Mouse (Mus musculus): ENCODE results near the gene Foxd1. TPM values are rescaled to one million over a fixed set of nuclear protein-coding genes. Genes with fewer than 3 reads are reported as not detected.

Foxd1 gene
- polyA plus RNA-seq, 1 experiment from 2014 or later, result not detected

DNA sequence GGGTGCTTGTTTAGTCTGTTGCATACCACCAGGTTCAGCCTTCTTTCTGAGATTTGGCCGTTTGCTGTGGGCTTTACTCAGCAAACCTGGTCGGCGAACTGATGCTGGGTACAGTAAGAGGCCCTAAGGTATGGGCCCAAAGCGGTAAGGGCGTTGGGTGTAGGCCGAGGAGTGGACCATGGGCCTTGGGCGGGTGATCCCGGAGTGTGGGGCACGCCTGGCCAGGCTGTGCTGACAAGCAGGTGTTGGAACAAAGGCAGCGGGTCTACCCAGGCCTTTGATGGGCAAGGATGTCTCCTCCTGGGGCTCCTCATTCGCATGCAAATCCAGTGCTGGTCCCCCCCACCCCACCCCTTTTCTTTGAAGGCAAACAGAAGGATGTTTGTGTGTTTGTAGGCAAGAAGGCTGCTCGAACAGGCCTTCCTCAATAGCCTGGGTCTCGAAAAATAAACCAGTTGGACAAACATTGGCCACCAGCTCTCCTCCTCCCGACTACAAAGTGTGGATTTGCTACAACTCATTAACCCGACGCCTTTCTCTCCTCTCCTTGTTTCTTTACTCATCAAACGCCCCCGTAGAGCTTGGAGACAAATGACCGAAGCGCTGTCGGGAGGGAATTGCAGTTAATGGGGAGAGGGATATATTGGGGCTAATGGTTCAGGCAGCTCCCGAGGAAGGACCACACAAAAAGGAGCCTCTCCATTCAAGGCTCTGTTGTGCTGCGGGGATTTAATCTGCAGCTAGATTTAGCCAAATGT is 4.6 kb downstream of the Foxd1 start:
- H3K4me1 ChIP-seq (ENCODE audit: control insufficient read depth, insufficient read depth, low read length), result peaks cover 16% of the 10 kb centered on the region
- no peak overlapping the region for H3K4me2 ChIP-seq (ENCODE audit: low read depth, low read length)
- no peak overlapping the region for H3K9ac ChIP-seq (ENCODE audit: low read length)
- no peak overlapping the region for H3K27ac ChIP-seq (ENCODE audit: low read length)
- no peak overlapping the region for H3K4me3 ChIP-seq (ENCODE audit: low read length)
- no peak for ATAC-seq (replicated peaks; ENCODE audit: extremely low read depth, insufficient read depth, low FRiP score)
- H3K9me3 ChIP-seq (replicated peaks; ENCODE audit: control insufficient read depth, low read length), result no peaks in the 10 kb centered on the region
- no peaks in the 10 kb centered on the region for H3K36me3 ChIP-seq (ENCODE audit: control insufficient read depth, insufficient read depth)
- H3K27me3 ChIP-seq (ENCODE audit: control insufficient read depth, insufficient read depth, low read length), result peaks cover 77% of the 10 kb centered on the region
- WGBS, result 6% methylated on average over 23 of the region's 23 CpGs

DNA sequence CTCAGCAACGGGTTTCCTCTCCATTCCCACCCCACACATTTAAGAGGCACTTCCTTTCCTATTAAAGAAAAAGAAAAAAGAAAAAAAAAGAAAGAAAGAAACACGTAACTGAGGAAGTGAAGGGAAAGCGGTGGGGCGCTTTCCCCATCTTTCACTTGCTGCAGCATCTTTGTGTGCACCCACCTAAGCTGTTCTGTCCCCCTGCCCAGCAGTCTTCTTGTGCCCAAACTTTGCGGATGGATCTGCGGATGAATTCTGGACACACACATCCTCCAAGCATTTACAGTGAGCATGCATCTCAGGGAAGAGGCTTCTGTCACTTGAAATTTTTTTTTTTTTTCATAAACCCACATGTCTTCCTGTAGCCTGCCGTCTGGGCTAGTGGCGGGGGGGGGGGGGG is 5.3 kb downstream of the Foxd1 start:
- Histone ChIP-seq H3K9ac (ENCODE audit: low read length) (no peak overlapping the region), H3K4me2 (ENCODE audit: low read depth, low read length) (no peak overlapping the region), H3K9me3 (replicated peaks; ENCODE audit: control insufficient read depth, low read length) (no peaks in the 10 kb centered on the region), H3K27me3 (ENCODE audit: control insufficient read depth, insufficient read depth, low read length) (peaks cover 74% of the 10 kb centered on the region), H3K4me3 (ENCODE audit: low read length) (no peak overlapping the region), H3K27ac (ENCODE audit: low read length) (no peak overlapping the region), H3K4me1 (ENCODE audit: control insufficient read depth, insufficient read depth, low read length) (peaks cover 9% of the 10 kb centered on the region), H3K36me3 (ENCODE audit: control insufficient read depth, insufficient read depth) (no peaks in the 10 kb centered on the region)
- WGBS, result 5% methylated on average over 7 of the region's 8 CpGs
- ATAC-seq (replicated peaks; ENCODE audit: extremely low read depth, insufficient read depth, low FRiP score), result no peak

DNA sequence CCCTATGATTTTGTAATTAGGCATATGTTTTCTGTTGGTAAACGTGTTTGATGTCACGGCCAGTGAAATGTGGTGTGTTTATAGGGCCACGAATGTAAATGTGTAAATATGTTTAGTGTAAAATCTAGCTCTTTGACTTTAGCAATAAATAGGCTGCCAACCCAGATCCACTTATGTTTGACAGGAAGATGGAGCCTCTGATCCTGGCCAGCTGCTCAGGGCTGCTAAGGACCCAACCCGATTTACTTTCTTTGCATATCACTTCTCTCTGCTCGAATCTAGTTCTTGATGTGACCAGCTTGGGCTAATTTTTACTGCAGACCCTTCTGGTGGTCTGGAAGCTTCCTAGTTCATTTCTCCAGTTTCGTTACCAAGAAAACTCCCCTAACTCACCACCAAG is 6.3 kb downstream of the Foxd1 start:
- Histone ChIP-seq H3K27me3 (ENCODE audit: control insufficient read depth, insufficient read depth, low read length) (peaks cover 73% of the 10 kb centered on the region), H3K4me1 (ENCODE audit: control insufficient read depth, insufficient read depth, low read length) (peaks cover 1% of the 10 kb centered on the region; the same call in 1 of the 2 replicates), H3K27ac (ENCODE audit: low read length) (no peak overlapping the region), H3K9ac (ENCODE audit: low read length) (no peak overlapping the region), H3K4me2 (ENCODE audit: low read depth, low read length) (no peak overlapping the region), H3K36me3 (ENCODE audit: control insufficient read depth, insufficient read depth) (no peaks in the 10 kb centered on the region), H3K9me3 (replicated peaks; ENCODE audit: control insufficient read depth, low read length) (no peaks in the 10 kb centered on the region), H3K4me3 (ENCODE audit: low read length) (no peak overlapping the region)
- no peak for ATAC-seq (replicated peaks; ENCODE audit: extremely low read depth, insufficient read depth, low FRiP score)
- WGBS, result 5% methylated on average over 6 of the region's 6 CpGs

DNA sequence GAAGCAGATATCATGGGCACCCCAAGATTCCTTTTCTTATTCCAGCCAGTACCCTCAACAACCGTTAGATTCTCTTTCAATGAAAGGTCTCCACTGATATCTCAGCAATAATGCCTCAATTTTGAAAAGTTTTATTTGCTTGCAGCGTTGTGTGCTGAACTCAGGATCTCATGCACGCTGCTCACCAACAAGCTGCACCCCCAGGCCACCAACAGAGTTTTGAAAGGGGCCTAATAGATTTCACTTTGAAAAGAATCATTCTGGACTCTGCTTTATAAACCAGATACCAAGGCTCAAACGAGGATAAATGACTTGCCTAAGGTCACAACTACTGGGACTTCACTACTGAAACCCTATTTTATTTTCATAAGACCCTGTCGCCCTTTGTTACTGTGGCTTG is 7.1 kb downstream of the Foxd1 start:
- H3K9ac ChIP-seq (ENCODE audit: low read length), result no peak overlapping the region
- 10% methylated on average over 5 of the region's 5 CpGs for WGBS
- H3K4me3 ChIP-seq (ENCODE audit: low read length), result no peak overlapping the region
- H3K4me1 ChIP-seq (ENCODE audit: control insufficient read depth, insufficient read depth, low read length), result peaks cover 5% of the 10 kb centered on the region; the same call in 1 of the 2 replicates
- ATAC-seq (replicated peaks; ENCODE audit: extremely low read depth, insufficient read depth, low FRiP score), result no peak
- peaks cover 76% of the 10 kb centered on the region for H3K27me3 ChIP-seq (ENCODE audit: control insufficient read depth, insufficient read depth, low read length)
- no peak overlapping the region for H3K4me2 ChIP-seq (ENCODE audit: low read depth, low read length)
- H3K9me3 ChIP-seq (replicated peaks; ENCODE audit: control insufficient read depth, low read length), result no peaks in the 10 kb centered on the region
- no peak overlapping the region for H3K27ac ChIP-seq (ENCODE audit: low read length)
- H3K36me3 ChIP-seq (ENCODE audit: control insufficient read depth, insufficient read depth), result no peaks in the 10 kb centered on the region

DNA sequence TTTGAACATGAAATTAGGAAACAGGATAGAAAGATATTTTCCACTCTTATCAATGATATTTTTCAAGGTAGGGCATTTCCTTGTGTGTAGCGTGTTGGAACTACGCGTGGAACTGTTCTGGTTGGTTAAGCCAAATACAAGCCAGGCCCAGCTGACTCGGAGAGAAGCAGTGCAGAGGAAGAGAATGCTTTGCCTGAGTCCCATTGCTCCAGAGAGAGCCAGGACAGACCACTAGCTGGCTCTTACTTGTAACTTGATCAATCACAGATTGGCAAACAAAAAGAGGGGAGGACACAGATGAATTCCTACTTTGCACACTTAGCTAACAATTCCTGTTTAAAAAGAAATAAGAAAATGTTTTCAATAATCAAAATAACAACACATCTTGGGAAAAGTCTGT is 9.0 kb downstream of the Foxd1 start:
- peaks cover 82% of the 10 kb centered on the region for H3K27me3 ChIP-seq (ENCODE audit: control insufficient read depth, insufficient read depth, low read length)
- H3K4me3 ChIP-seq (ENCODE audit: low read length), result no peak overlapping the region
- H3K9ac ChIP-seq (ENCODE audit: low read length), result no peak overlapping the region
- H3K36me3 ChIP-seq (ENCODE audit: control insufficient read depth, insufficient read depth), result no peaks in the 10 kb centered on the region
- H3K4me2 ChIP-seq (ENCODE audit: low read depth, low read length), result no peak overlapping the region
- H3K9me3 ChIP-seq (replicated peaks; ENCODE audit: control insufficient read depth, low read length), result no peaks in the 10 kb centered on the region
- 9% methylated on average over 4 of the region's 4 CpGs for WGBS
- no peak overlapping the region for H3K27ac ChIP-seq (ENCODE audit: low read length)
- ATAC-seq (replicated peaks; ENCODE audit: extremely low read depth, insufficient read depth, low FRiP score), result no peak
- peaks cover 7% of the 10 kb centered on the region; the same call in 1 of the 2 replicates for H3K4me1 ChIP-seq (ENCODE audit: control insufficient read depth, insufficient read depth, low read length)

DNA sequence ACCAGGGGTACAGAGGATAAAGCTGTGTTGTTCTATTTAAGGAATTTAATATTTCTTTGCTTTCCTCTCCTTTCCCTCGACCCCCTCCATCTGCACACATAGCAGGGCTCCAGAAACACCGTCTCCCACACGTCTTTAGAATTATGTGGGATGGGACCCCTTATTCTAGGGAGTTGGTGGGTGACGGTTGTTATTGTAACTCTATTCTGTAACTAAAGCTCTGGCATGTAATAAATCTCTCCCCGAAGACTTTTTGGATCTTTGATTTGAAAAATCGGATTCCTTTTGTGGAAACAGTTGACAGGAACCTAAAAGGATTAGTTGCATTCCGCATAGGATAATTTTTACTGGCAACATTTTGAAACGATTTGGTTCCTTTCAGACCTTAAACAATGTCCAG is 11.0 kb downstream of the Foxd1 start:
- peaks cover 82% of the 10 kb centered on the region for H3K27me3 ChIP-seq (ENCODE audit: control insufficient read depth, insufficient read depth, low read length)
- peaks cover 7% of the 10 kb centered on the region; the same call in 1 of the 2 replicates for H3K4me1 ChIP-seq (ENCODE audit: control insufficient read depth, insufficient read depth, low read length)
- no peak overlapping the region for H3K4me3 ChIP-seq (ENCODE audit: low read length)
- no peaks in the 10 kb centered on the region for H3K9me3 ChIP-seq (replicated peaks; ENCODE audit: control insufficient read depth, low read length)
- H3K9ac ChIP-seq (ENCODE audit: low read length), result no peak overlapping the region
- 3% methylated on average over 8 of the region's 8 CpGs for WGBS
- H3K4me2 ChIP-seq (ENCODE audit: low read depth, low read length), result no peak overlapping the region
- no peaks in the 10 kb centered on the region for H3K36me3 ChIP-seq (ENCODE audit: control insufficient read depth, insufficient read depth)
- ATAC-seq (replicated peaks; ENCODE audit: extremely low read depth, insufficient read depth, low FRiP score), result no peak
- H3K27ac ChIP-seq (ENCODE audit: low read length), result no peak overlapping the region

DNA sequence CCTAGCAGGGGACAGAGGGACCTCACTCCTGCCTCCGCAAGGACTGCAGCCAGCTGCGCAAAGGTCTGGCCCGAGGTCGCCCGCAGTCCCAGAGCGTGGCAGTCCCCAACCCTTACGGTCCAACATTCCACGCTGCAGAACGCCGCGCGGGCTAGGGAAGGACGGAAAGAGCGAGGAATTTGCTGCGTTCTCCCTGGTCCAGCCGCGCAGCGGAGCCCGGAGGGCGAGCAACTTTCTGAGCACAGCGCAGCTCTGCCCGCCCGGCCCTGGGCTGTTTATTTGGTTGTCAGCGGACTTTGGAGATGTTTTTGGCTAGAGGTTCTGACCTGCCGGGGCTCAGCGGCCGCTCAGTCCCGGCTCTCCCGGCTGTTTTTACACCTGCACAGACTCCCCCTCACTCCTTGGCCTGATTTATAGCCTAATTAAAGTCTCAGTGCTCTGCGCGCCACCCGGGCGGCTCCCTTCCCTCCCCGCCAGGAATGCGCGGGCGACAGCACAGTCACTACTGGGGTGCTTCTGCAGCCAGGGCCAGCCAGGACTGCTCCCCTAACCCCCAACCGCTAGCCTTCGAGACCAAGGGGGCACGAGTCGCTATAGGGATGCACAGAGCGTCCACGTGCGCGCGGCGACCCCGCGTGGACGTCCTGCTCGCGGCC is 11.9 kb downstream of the Foxd1 start:
- 2% methylated on average over 52 of the region's 52 CpGs for WGBS
- Histone ChIP-seq H3K9ac (ENCODE audit: low read length) (no peak overlapping the region), H3K4me3 (ENCODE audit: low read length) (peak overlapping the region; percentile 28), H3K4me2 (ENCODE audit: low read depth, low read length) (peak overlapping the region; percentile 43), H3K4me1 (ENCODE audit: control insufficient read depth, insufficient read depth, low read length) (peaks cover 7% of the 10 kb centered on the region; the same call in 1 of the 2 replicates), H3K9me3 (replicated peaks; ENCODE audit: control insufficient read depth, low read length) (no peaks in the 10 kb centered on the region), H3K27ac (ENCODE audit: low read length) (no peak overlapping the region), H3K27me3 (ENCODE audit: control insufficient read depth, insufficient read depth, low read length) (peaks cover 80% of the 10 kb centered on the region), H3K36me3 (ENCODE audit: control insufficient read depth, insufficient read depth) (no peaks in the 10 kb centered on the region)
- 0 out of 2 replicates have a peak, but pooled peaks have one; percentile 28 for ATAC-seq (replicated peaks; ENCODE audit: extremely low read depth, insufficient read depth, low FRiP score)

DNA sequence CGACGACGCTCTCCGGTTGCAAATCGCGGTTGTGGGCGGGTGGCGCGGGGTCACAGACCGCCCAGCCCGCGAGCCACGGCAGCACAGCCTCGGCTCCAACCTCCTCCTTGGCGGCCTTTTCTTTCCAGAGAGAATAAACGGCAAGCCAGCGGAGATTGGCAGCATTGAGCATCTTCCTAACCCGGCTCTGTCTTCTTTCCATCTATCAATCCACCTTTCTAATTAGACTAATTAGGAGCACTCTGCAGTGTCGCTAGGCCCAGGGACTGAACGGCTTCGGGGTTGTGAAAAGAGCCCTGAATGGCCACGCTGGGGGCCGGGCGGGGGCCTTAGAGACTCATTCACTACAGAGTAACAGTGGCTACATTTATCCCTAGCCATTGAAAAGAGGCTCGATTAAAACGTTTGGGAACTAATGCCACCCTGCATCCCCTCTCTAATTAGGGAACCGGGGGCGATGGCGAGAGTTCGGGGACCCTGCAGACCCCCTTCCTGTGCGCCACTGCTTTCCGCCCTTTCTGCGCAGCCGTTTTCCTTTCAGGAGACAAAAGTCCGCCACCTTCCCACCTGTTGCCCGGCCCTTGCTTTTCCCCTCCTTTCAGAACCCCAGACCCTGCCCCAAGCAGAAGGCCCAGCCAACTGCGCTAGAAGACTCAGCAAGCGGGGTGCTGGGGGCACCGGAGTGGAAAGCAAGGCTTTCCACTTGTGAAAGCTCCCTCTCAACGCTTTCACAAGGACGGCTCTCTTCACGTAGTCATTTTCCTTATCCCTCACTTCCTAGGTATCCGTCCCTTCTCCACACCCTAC is 12.6 kb downstream of the Foxd1 start:
- no peak overlapping the region for H3K27ac ChIP-seq (ENCODE audit: low read length)

More for the DNA sequence above, 12.6 kb downstream of the Foxd1 start:
- peak overlapping the region; percentile 43 for H3K4me2 ChIP-seq (ENCODE audit: low read depth, low read length)
- H3K4me1 ChIP-seq (ENCODE audit: control insufficient read depth, insufficient read depth, low read length), result peaks cover 7% of the 10 kb centered on the region; the same call in 1 of the 2 replicates
- ATAC-seq (replicated peaks; ENCODE audit: extremely low read depth, insufficient read depth, low FRiP score), result no peak
- WGBS, result 3% methylated on average over 40 of the region's 43 CpGs
- H3K9ac ChIP-seq (ENCODE audit: low read length), result no peak overlapping the region
- H3K4me3 ChIP-seq (ENCODE audit: low read length), result peak overlapping the region; percentile 28
- H3K27me3 ChIP-seq (ENCODE audit: control insufficient read depth, insufficient read depth, low read length), result peaks cover 77% of the 10 kb centered on the region
- no peaks in the 10 kb centered on the region for H3K36me3 ChIP-seq (ENCODE audit: control insufficient read depth, insufficient read depth)
- H3K9me3 ChIP-seq (replicated peaks; ENCODE audit: control insufficient read depth, low read length), result no peaks in the 10 kb centered on the region

All from heart, embryonic 16.5 days (tissue).